Mouse (Mus musculus) CH12.LX (cell line): Measurements from ENCODE around the gene Uchl3. TPM values are rescaled to one million over a fixed set of nuclear protein-coding genes. Genes with fewer than 3 reads are reported as not detected.
A peak's percentile ranks its signal among the peaks of the same experiment; 100 is the strongest.

Experiments
- DNase-seq: peaks from one replicate; pipeline ENCODE4 v3.0.0-alpha.2; 2013; ENCODE audit errors: extremely low read depth
- H3K27ac ChIP-seq: 2 replicates; pipeline ENCODE4 v1.5.1; 2012; ENCODE audit warnings: low read depth, mild to moderate bottlenecking, control low read depth, moderate library complexity; ENCODE audit not compliant: insufficient read depth
- H3K27me3 ChIP-seq: replicated peaks from 2 replicates; pipeline ENCODE3; 2012; ENCODE audit warnings: inconsistent platforms
- H3K36me3 ChIP-seq, 2 experiments: replicated peaks in 1 of 2; 2 replicates each; pipeline versions ENCODE3 to v1.6.1; 2012; ENCODE audit warnings: inconsistent platforms in 1 of 2, low read length in 1 of 2, mild to moderate bottlenecking in 1 of 2, mixed read lengths in 1 of 2, moderate library complexity in 1 of 2; ENCODE audit not compliant: control insufficient read depth in 1 of 2, insufficient read depth in 1 of 2
- H3K4me1 ChIP-seq, 2 experiments: 2 replicates each; pipeline ENCODE4 v1.6.1; 2012; ENCODE audit warnings: inconsistent platforms in 1 of 2, moderate library complexity in 1 of 2; ENCODE audit not compliant: insufficient read depth in 2 of 2, control insufficient read depth in 1 of 2
- H3K4me2 ChIP-seq: 2 replicates; pipeline ENCODE4 v1.6.1; 2012; ENCODE audit warnings: low read depth, mild to moderate bottlenecking, control low read depth; ENCODE audit not compliant: poor library complexity, insufficient read depth, severe bottlenecking
- H3K4me3 ChIP-seq, 3 experiments: fragments of 150-350 bp in 1 of 3; sonication (generic) in 1 of 3; replicated peaks in 1 of 3; 2 replicates each; pipeline versions ENCODE3 to v1.5.1; 2011 to 2012; ENCODE audit warnings: low read depth in 2 of 3, low read length in 2 of 3, mild to moderate bottlenecking in 2 of 3, moderate library complexity in 2 of 3, control low read depth in 1 of 3, improper control_type of control experiment in 1 of 3, inconsistent platforms in 1 of 3, mixed read lengths in 1 of 3; ENCODE audit not compliant: poor library complexity in 1 of 3
- H3K79me2 ChIP-seq: replicated peaks from 2 replicates; pipeline ENCODE4 v1.6.1; 2012; ENCODE audit warnings: mild to moderate bottlenecking, moderate library complexity; ENCODE audit not compliant: control insufficient read depth, poor library complexity, insufficient read depth, severe bottlenecking; ENCODE audit errors: extremely low read depth
- H3K9ac ChIP-seq: 2 replicates; pipeline ENCODE4 v1.6.1; 2012; ENCODE audit warnings: low read depth, mild to moderate bottlenecking, control low read depth, moderate library complexity; ENCODE audit not compliant: insufficient read depth
- H3K9me3 ChIP-seq: replicated peaks from 2 replicates; pipeline ENCODE3; 2012; ENCODE audit warnings: low read length, inconsistent platforms, mixed read lengths
- BHLHE40 ChIP-seq: IDR thresholded peaks from 2 replicates; pipeline ENCODE4 v1.6.1; 2011; ENCODE audit warnings: mild to moderate bottlenecking, low read depth, low read length, improper control_type of control experiment
- CHD1 ChIP-seq: IDR thresholded peaks from 2 replicates; pipeline ENCODE4 v1.6.1; 2012; ENCODE audit warnings: low read depth, low read length, improper control_type of control experiment, inconsistent platforms
- CHD2 ChIP-seq: IDR thresholded peaks from 2 replicates; pipeline ENCODE4 v1.6.1; 2011; ENCODE audit warnings: low read length, improper control_type of control experiment
- ETS1 ChIP-seq: conservative IDR thresholded peaks from 2 replicates; pipeline ENCODE4 v1.6.1; 2012; ENCODE audit warnings: low read depth, mild to moderate bottlenecking, inconsistent platforms, low read length, improper control_type of control experiment, moderate library complexity
- IRF4 ChIP-seq: IDR thresholded peaks from 2 replicates; pipeline ENCODE4 v1.6.1; 2014; ENCODE audit warnings: low read depth, mild to moderate bottlenecking, inconsistent platforms, low read length, improper control_type of control experiment
- MAX ChIP-seq: IDR thresholded peaks from 2 replicates; pipeline ENCODE4 v1.6.1; 2011; ENCODE audit warnings: low read length, improper control_type of control experiment
- MAZ ChIP-seq: IDR thresholded peaks from 2 replicates; pipeline ENCODE4 v1.6.1; 2012; ENCODE audit warnings: low read depth, mild to moderate bottlenecking, inconsistent platforms, low read length, improper control_type of control experiment, moderate library complexity
- NELFE ChIP-seq: IDR thresholded peaks from 2 replicates; pipeline ENCODE4 v1.6.1; 2011; ENCODE audit warnings: low read depth, low read length, improper control_type of control experiment
- POLR2AphosphoS2 ChIP-seq: IDR thresholded peaks from 2 replicates; pipeline ENCODE4 v1.6.1; 2011; ENCODE audit warnings: low read depth, low read length, improper control_type of control experiment
- RAD21 ChIP-seq: IDR thresholded peaks from 2 replicates; pipeline ENCODE4 v1.6.1; 2011; ENCODE audit warnings: low read depth, mild to moderate bottlenecking, low read length, improper control_type of control experiment, moderate library complexity
- SIN3A ChIP-seq: IDR thresholded peaks from 2 replicates; pipeline ENCODE4 v1.6.1; 2012; ENCODE audit warnings: low read length, improper control_type of control experiment, inconsistent platforms
- SMC3 ChIP-seq: IDR thresholded peaks from 2 replicates; pipeline ENCODE4 v1.6.1; 2011; ENCODE audit warnings: low read depth, low read length, improper control_type of control experiment
- TBP ChIP-seq: conservative IDR thresholded peaks from 2 replicates; pipeline ENCODE4 v1.6.1; 2011; ENCODE audit warnings: low read depth, low read length, improper control_type of control experiment
- TCF12 ChIP-seq: IDR thresholded peaks from 2 replicates; pipeline ENCODE4 v1.6.1; 2014; ENCODE audit warnings: low read depth, mild to moderate bottlenecking, inconsistent platforms, low read length, improper control_type of control experiment
- USF1 ChIP-seq: IDR thresholded peaks from 2 replicates; pipeline ENCODE4 v1.6.1; 2014; ENCODE audit warnings: low read depth, mild to moderate bottlenecking, inconsistent platforms, low read length, improper control_type of control experiment
- USF2 ChIP-seq: conservative IDR thresholded peaks from 2 replicates; pipeline ENCODE4 v1.6.1; 2011; ENCODE audit warnings: low read depth, low read length, improper control_type of control experiment
- ZC3H11A ChIP-seq: IDR thresholded peaks from 2 replicates; pipeline ENCODE4 v1.6.1; 2012; ENCODE audit warnings: low read depth, mild to moderate bottlenecking, inconsistent platforms, low read length, improper control_type of control experiment
- ZMIZ1 ChIP-seq: IDR thresholded peaks from 2 replicates; pipeline ENCODE4 v1.6.1; 2012; ENCODE audit warnings: low read depth, mild to moderate bottlenecking, inconsistent platforms, low read length, improper control_type of control experiment
- dilution Hi-C: fragments of 300-500 bp; cut with MboI; formaldehyde crosslinking; loops from 2 replicates; pipeline ENCODE4 v1.14.3; 2020; ENCODE audit warnings: low sequenced_read_pairs; ENCODE audit not compliant: extremely low pct_unique_long_range_greater_than_20kb, extremely low pct_ligation_motif_present
- in situ Hi-C: fragments of 300-500 bp; cut with MboI; formaldehyde crosslinking; loops from 3 replicates; pipeline ENCODE4 v1.14.3; 2019; ENCODE audit warnings: low sequenced_read_pairs, low pct_ligation_motif_present, low pct_unique_long_range_greater_than_20kb, mixed read lengths
- polyA plus RNA-seq: library from polyadenylated mRNA; unstranded; fragments of >175 nt; gene quantifications from 2 replicates; pipeline ENCODE4 v1.2.1, GENCODE M21; 2012; ENCODE audit warnings: low read depth; ENCODE audit not compliant: insufficient read length
- total RNA-seq, 2 experiments: library from RNA; depleted of rRNA; stranded (reverse); fragments of 300-350 nt in 1 of 2; fragments of >200 nt in 1 of 2; gene quantifications; 2 replicates each; pipeline ENCODE4 v1.2.3; 2012 to 2014

Uchl3 gene
- total and polyA plus RNA-seq, 3 experiments, result 101 to 326 (median 169) TPM

DNA sequence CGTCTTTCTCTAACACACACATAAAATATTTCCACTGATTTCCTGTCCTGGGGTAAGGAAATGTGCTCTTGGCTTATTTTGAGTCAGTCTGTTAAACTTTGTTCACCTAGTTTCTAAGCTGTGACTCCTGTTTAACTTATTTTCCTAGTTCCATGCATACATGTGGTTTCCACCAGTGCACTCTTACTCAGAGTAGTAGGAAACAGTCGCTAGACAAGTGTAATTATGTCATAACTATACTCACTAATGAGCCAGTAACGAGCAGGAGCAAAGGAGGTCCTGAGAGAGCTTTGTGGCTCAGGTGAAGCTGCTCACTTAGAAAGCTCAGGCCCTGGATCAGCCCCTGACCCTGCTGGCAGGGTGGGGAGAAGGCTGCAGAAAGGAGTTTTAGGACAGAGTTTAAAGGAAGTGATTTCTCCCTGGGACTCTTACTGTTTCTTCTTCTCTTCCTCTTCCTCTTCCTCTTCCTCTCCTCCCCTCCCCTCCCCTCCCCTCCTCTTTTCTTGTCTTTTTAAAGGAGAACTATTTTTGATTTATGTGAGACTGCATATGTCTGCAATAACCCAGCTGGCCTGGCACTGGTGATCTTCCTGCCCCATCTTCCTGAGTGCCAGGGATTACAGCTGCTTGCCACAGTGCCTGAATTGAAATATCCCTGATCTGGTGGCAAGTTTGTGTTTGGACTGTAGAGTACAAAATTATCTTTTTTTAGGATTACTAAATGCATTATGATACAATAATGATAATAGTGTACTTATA is 8.1 kb downstream of the Uchl3 start (continued):
- TF ChIP-seq USF2 (no peak), TCF12 (0 out of 2 replicates have a peak, but pooled peaks have one; percentile 22), TBP (0 out of 2 replicates have a peak, but pooled peaks have one; percentile 24), CHD1 (no peak), BHLHE40 (peak; percentile 51; the same call in 1 of the 2 replicates), ZC3H11A (no peak), RAD21 (no peak), IRF4 (peak; percentile 88)
- TF ChIP-seq, all 38 proteins: peak for 13

DNA sequence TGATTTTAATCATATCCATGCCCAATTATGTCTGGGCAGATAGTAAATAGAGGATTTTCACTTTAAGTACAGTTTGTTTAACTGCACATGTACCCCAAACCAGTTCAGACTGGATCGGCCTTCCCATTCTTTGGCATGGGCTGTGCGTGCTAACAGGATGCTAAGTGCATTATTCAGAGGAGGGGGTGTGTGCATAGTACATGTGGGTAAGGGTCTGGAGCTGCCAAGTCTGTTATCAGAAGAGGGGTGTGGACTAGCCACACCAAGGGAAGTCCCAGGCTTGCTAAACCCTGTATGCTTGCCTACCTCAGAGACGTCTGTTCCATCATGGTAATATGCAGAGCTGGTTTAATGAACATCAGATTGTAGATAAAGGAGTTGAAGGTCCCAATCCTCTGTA is 10.5 kb downstream of the Uchl3 start:
- DNase-seq, result no peak
- no peak for TF ChIP-seq POLR2AphosphoS2
- peaks cover 12 to 73% of the 10 kb centered on the region in 2 experiments for H3K4me1 ChIP-seq
- H3K9me3 ChIP-seq, result no peaks in the 10 kb centered on the region
- H3K36me3 ChIP-seq, result peaks cover 12 to 58% of the 10 kb centered on the region in 2 experiments
- H3K4me3 ChIP-seq, result no peak overlapping the region
- H3K27ac ChIP-seq, result no peak overlapping the region
- no peak overlapping the region for H3K4me2 ChIP-seq
- dilution Hi-C loops, result no loop called here
- in situ Hi-C loops, result no loop called here
- peaks cover 12% of the 10 kb centered on the region for H3K79me2 ChIP-seq
- H3K9ac ChIP-seq, result no peak overlapping the region
- no peaks in the 10 kb centered on the region for H3K27me3 ChIP-seq

DNA sequence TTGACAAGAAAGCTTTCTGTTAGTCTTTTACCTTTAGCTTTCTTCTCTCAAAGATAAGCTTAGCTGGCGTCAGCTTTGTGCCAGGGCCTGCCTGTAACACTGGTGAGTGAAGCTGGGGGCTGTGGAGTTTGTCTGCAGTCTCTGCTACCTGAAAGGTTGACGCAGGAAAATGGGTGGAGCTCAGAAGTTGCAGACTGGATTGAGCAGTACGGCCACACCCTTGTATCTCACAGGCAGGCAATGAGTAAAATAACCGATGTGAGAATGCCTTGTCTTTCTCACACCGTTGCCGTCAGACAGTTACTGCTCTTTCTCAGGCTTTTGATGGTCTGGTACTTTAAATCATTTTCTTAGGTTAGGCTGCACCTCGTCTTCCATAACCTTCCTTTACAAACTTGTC is 12.3 kb downstream of the Uchl3 start:
- TF ChIP-seq ZMIZ1 (no peak), SIN3A (no peak), ZC3H11A (no peak), USF1 (no peak), USF2 (no peak), ETS1 (no peak), SMC3 (no peak), POLR2AphosphoS2 (no peak), MAZ (no peak), NELFE (no peak), CHD2 (no peak), MAX (no peak)
- Histone ChIP-seq H3K9me3 (no peaks in the 10 kb centered on the region), H3K79me2 (peaks cover 12% of the 10 kb centered on the region), H3K4me2 (no peak overlapping the region), H3K27me3 (no peaks in the 10 kb centered on the region), H3K27ac (no peak overlapping the region), H3K4me3 (no peak overlapping the region), H3K9ac (no peak overlapping the region), H3K36me3 (peaks cover 16 to 58% of the 10 kb centered on the region in 2 experiments), H3K4me1 (peaks cover 11 to 82% of the 10 kb centered on the region in 2 experiments)
- in situ Hi-C loops (no loop called here), dilution Hi-C loops (no loop called here)
- DNase-seq, result no peak
